Mouse (Mus musculus) spleen, embryonic (tissue): ENCODE data around the gene Fam83f.

Source experiments
- CTCF ChIA-PET: fragments of 350-600 bp; sonication (Branson Sonifier 250); formaldehyde crosslinking; loops from one replicate; lab custom pipeline; 2022; lab: Charles Lee

Gene Fam83f

DNA sequence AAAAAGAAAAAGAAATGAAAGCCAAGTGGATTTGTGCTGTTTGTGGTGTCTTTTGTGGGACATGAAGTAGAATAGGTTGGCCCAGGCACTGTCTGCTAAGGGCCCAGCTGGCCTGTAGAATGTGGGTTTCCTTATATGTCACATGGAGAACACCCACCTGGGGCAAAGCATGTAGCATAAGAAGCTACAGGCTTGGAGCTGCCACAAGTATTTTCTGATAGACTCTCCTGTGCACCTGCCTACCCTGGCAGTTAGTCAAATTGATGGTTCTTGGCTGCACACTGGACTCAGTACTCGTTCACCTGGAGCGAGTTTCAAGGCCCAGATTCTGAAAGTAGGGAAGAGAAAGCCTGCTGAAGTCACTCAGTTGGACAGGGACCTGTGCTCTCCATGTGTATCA, 31.8 kb downstream of the Fam83f start:
- CTCF ChIA-PET = interaction anchor here (0.7 kb wide), 1 partner anchor 79 kb away, joined by 4 read pairs; no protein-coding TSS in a partner anchor

- CTCF ChIA-PET = interaction anchor here (0.5 to 0.7 kb wide), 5 partner anchors 41 to 1007 kb away, joined by 3 to 10 read pairs (median 4); no protein-coding TSS in a partner anchor
These were observed 32.6 kb downstream of the Fam83f start for GRCm38 (mm10) chr15:80704267-80704666.

DNA sequence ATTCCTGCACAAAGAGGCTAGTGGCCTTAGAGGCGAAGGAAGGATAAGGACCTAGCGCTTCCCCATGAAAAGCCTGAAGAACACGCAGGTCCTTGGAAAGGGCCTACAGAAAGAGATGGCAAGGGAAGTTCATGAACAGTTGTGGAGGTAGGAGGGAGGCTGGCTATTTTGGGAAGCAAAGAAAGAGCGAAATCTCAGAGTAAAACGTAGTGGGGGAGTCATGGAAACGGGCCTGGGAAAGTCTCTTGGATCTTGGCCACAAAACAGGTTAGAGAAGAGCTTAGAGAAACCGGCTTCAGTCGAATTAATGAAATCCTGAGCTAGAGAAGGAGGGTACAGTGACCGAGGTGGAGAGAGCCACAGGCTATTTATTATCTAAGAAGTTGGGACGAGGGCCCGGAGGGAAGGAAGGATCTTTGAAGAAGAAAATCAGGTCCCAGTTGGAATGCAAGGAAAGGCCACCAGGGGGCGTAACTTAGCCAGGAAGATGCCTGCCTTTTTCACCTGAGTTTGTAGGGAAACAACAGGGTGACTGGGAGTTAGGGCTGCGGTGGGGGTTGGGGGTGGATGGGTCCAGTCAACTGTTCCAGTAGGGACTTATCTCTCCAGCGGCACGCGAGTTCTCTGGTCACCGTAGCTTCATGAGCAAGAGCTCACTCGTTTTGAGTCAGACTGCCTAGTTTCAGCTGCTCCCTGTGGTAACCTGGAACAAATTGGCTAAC, 34.3 kb downstream of the Fam83f start:
- CTCF ChIA-PET = interaction anchor here (0.6 to 1.5 kb wide), 4 partner anchors 12 to 445 kb away, joined by 4 to 6 read pairs (median 4); no protein-coding TSS in a partner anchor

DNA sequence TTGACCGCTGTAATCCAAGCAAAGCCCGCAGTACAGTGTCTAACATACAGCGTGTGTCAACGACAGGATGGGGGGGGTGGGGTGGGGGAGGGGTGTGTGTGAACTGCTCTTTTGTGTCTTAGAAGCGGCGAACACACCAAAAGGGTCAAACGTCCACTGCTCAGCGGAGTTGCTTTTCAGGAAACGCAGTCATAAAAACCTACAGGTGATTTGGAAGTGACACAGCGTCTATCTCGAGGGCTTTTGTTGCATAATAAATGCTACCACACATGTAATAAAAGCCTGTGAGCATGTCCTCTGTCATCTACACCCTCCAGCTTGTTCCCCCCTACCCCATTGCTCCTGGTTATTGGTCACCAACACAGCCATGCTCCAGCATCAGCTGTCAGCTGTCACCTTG, 34.9 kb downstream of the Fam83f start:
- CTCF ChIA-PET = interaction anchor here (0.6 to 1.0 kb wide), 3 partner anchors 10 to 445 kb away, joined by 3 to 6 read pairs (median 4); no protein-coding TSS in a partner anchor

DNA sequence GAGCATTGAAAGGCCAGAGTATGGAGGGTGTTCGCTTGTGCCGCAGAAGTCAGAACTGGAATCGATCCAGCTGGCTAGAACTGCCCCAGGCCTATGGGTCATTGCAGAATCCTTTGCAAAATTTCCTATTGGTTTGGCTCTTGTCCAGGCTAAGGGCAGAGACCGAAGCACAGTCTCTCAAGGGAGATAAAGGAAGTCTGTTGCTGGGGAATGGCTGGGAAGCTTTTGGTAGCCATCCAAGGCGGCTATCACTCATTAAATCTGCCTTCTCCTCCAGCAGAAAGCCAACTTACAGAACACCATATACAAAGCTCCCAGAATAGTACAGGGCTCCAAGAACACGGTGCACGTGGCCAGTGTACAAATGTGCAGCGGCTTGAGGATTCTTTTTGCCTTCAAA, 35.4 kb downstream of the Fam83f start:
- CTCF ChIA-PET = interaction anchor here (1.0 kb wide), 1 partner anchor 11 kb away, joined by 3 read pairs; no protein-coding TSS in a partner anchor

- CTCF ChIA-PET = interaction anchor here (0.6 kb wide), 2 partner anchors 72 to 249 kb away, joined by 4 read pairs; no protein-coding TSS in a partner anchor
These were observed 37.9 kb downstream of the Fam83f start for GRCm38 (mm10) chr15:80709593-80709992.

GRCm38 (mm10) chr15:80710257-80710607, 38.6 kb downstream of the Fam83f start:
- CTCF ChIA-PET = interaction anchor here (0.6 kb wide), 1 partner anchor 250 kb away, joined by 4 read pairs; no protein-coding TSS in a partner anchor

DNA sequence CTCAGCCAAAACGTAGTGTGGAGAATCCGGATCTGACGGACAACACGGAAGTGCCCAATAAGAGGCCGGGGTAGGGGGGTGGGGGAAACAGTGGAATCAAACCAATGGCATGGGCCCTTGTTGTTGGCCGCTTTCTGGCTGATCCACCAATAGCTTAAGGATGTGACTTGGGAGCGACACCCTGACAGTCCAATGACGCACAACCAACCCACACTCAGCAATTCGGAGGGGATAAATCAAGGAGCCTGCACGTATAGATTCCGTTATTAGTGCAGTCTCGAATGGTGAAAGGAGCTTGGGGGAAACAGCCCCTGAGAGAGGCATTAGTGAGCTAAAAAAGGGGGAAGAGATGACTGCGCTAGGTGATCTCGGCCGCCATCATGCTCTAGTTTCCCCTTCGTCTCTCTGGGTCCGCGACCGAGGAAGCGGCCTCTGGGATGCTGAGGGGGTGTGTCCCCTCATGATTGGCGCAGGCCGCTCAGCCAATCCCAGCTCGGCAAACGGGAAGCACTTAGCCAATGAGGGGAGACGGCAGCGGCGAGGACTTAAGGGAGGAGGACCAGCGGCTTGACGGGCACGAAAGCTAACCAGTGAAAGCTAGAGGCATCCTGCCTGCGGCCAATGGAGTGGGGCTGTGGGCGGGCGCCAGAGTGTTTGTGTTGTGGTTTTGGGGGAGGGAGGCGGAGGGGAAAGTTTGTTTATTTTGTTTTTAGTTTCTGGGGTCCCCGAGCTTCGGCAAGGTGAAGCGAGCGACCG, 39.1 kb downstream of the Fam83f start, which contains the start of gene Tnrc6b:
Gene Tnrc6b, plus strand, starts transcription at position 706 of the 756 bp plus-strand sequence.
- CTCF ChIA-PET = interaction anchor here (0.5 to 0.7 kb wide), 3 partner anchors 25 to 781 kb away, joined by 3 to 5 read pairs (median 4); no protein-coding TSS in a partner anchor

- CTCF ChIA-PET = interaction anchor here (0.5 kb wide), 1 partner anchor 347 kb away, joined by 5 read pairs; no protein-coding TSS in a partner anchor
These were observed 39.9 kb downstream of the Fam83f start for GRCm38 (mm10) chr15:80711401-80712151.

- CTCF ChIA-PET = no interaction called here
These were observed 42.7 kb downstream of the Fam83f start for GRCm38 (mm10) chr15:80714299-80714698.

DNA sequence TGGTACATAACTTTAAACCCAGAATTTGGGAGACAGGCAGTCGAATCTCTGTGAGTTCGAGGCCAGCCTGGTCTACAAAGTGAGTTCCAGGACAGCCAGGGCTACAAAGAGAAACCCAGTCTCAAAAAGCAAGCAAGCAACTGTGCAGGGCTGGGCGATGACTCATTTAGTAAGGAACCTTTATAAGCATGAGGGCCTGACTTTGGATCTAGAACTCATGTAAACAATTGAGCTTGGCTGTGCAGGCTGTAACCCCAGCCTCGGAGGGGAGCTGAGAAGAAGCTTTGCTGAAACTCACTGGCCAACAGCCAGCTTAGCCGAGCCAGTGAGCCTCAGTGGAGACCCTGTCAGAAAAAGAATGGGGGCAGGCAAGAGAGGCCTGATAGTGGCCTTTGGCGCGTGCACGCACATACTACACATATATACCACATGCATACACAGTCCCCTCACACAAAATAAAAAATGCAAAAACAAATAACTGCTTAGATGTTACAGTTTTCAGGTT, 45.0 kb downstream of the Fam83f start:
- CTCF ChIA-PET = interaction anchor here (0.6 kb wide), 3 partner anchors 48 to 623 kb away, joined by 3 to 4 read pairs (median 4); no protein-coding TSS in a partner anchor

- CTCF ChIA-PET = no interaction called here
These were observed 45.8 kb downstream of the Fam83f start for GRCm38 (mm10) chr15:80717431-80717830.

GRCm38 (mm10) chr15:80720249-80720648, 48.6 kb downstream of the Fam83f start:
- CTCF ChIA-PET = no interaction called here

DNA sequence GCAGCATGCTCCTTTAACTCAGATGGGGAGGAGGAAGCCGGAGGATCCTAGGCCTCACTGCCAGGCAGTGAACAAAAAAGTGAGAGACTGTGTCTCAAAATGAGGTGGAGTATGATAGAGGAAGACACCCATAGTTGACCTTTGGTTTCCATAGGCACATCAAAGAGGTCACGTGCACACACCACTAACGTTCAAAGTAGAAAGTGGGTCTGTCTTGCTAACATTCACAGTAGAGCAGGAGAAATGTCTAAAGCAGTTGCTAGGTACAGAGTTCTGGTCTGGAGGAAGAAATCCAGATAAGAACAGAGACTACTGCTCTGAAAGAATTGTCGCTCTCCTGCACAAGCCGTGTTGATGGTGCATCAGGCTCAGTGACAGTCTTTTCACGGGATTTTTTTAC, 50.2 kb downstream of the Fam83f start:
- CTCF ChIA-PET = no interaction called here

GRCm38 (mm10) chr15:80722366-80722765, 50.7 kb downstream of the Fam83f start:
- CTCF ChIA-PET = no interaction called here

DNA sequence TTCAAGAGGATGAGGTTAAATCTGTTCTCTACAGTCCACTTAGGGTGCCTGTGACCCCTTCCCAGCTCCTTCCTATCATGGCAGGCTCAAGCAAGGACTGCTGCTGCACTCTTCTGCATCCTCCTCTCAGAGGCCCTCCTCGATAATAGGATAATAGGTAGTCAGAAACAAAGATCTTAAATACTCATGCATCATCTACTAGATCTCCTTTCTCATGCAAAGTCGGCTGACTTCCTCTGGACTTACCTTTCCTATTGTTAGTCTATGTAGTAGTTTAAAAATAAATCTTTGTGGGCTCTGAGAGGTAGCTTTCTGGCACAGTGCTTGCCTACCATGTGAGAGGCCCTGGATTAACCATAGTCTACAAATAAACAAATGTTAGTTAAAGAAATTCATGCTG, 57.8 kb downstream of the Fam83f start:
- CTCF ChIA-PET = no interaction called here

DNA sequence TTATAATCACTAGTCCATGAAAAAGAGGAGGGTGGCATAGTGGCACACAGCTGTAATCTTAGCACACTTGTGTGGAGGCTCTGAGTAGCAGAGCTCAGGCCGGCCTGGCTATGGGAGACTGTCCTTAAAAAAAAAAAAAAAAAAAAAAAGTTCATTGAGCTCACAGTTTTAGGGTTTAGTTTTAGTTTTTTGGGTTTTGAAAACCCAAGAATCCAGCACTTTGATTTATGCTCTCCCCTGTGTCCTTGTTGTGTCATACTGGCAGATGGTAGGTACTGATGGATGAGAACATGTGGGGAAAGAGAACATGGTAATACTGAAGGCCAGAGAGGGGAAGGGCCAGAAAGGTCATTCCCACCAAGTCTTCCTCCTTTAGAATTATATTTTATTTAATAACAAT, 59.4 kb downstream of the Fam83f start:
- CTCF ChIA-PET = interaction anchor here (0.7 kb wide), 1 partner anchor 152 kb away, joined by 4 read pairs; no protein-coding TSS in a partner anchor

DNA sequence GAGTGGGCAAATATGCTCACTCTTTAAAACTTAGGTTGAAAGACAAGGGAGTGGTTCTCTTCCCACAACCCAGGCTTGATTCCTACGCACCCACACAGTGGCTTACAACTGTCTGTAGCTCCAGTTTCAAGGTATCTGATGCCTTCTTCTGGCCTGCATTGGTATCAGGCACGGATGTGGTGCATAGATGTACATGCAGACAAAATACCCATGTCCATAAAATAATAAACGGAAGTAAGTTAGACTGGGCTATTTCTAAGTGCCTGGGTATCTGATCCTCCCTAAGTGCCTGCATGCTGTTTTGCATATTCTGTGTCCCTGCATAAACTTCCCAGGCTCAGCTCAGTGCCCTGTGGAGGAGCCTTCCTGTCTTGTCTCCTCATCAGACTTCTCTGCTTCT, 59.9 kb downstream of the Fam83f start:
- CTCF ChIA-PET = no interaction called here

GRCm38 (mm10) chr15:80732266-80733030, 60.8 kb downstream of the Fam83f start:
- CTCF ChIA-PET = interaction anchor here (0.6 kb wide), 1 partner anchor 49 kb away, joined by 3 read pairs; no protein-coding TSS in a partner anchor

GRCm38 (mm10) chr15:80735300-80735699, 63.7 kb downstream of the Fam83f start:
- CTCF ChIA-PET = interaction anchor here (0.6 kb wide), 1 partner anchor 25 kb away, joined by 4 read pairs; no protein-coding TSS in a partner anchor
